Mouse (Mus musculus): ENCODE data around the gene Slc6a6.

The Slc6a6 gene

GRCm38 (mm10) chr6:91683602-91684473 lies at the start of gene Slc6a6:
Gene Slc6a6 (plus strand): TSS chr6:91684053.
- DNase-seq: peak; percentile 92

DNA sequence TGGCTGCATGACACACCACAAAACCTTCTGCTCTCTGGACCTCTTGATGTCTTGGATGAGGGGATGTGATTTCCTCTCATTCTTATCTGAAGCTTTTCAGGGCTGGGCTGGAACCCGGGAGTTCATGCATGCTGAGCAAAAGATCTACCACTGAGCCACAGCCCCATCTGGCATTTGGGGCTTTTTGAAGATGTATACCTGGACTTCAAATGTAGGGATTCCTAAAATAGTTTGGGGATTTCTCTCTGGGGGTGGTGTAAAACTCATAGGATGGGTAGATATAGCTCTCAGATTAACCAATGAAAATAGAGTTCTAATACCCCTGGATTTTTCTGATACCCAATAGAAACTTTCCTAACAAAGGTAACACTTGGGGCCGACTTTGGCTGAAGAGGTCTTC lies 49.4 kb upstream of the Slc6a6 start:
- DNase-seq: no peak

GRCm38 (mm10) chr6:91634876-91635275 lies 49.0 kb upstream of the Slc6a6 start:
- peak; percentile 34 for DNase-seq

DNA sequence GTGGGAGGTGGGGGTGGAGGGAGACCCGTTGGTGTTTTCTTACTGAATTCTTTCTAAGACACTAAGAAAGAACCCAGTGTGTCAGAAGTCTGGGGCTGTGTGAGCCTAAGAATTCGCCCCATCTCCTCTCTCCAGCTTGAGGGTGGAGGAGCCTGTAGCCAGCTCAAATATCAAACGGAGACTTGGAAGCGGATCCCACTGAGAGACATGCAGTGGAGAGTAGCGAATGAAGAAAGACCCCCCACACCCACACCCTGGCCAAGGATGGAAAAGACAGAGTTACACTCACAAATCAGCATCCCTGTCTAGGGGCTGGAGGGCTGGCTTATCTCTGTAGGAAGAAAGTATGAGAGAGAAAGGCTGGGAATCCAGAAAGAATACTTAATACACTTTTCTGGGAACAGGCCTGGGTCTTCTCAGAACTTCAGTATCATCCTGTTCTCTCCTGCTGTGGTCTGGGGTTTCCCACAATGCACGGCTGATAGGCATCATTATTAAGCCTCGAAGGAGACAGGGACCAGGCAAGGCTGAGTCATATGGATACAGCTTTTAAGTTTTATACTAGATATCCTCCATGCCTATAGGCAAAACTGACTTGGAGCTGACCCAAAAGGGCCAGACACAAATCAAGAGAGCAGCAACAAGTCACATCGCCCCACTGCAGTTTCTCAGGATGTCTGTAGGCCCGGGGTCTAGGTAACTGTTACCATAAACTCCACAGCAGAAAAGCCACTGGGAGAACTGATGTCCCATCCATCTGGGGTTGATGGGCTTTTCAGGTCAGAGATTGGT lies 45.5 kb upstream of the Slc6a6 start:
- no peak for DNase-seq

GRCm38 (mm10) chr6:91643011-91643410 lies 40.8 kb upstream of the Slc6a6 start:
- DNase-seq: no peak

GRCm38 (mm10) chr6:91643416-91643921 lies 40.4 kb upstream of the Slc6a6 start:
- DNase-seq: no peak

DNA sequence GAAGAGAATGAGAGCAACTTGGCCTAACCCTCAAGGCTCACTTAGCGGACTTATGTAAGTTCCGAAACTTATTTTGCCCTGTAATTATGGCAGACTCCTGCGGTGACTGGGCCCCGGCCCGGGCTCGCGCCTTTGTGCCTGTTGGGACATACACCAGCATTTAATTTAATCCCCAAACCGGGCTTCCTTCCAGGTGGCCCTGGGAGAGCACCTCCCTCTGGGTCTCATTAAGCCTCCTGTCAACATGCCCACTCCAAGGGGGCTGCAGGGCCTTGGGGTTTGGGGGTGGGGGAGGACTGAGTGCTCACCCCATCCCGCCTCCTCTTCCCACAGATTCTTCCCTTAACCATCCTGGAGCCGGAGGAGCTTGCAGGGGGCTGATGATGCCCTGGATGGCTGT lies 37.8 kb upstream of the Slc6a6 start:
- DNase-seq: no peak

- DNase-seq: no peak
These were observed 37.0 kb upstream of the Slc6a6 start for GRCm38 (mm10) chr6:91646822-91647221.

GRCm38 (mm10) chr6:91647385-91647791 lies 36.5 kb upstream of the Slc6a6 start:
- no peak for DNase-seq

DNA sequence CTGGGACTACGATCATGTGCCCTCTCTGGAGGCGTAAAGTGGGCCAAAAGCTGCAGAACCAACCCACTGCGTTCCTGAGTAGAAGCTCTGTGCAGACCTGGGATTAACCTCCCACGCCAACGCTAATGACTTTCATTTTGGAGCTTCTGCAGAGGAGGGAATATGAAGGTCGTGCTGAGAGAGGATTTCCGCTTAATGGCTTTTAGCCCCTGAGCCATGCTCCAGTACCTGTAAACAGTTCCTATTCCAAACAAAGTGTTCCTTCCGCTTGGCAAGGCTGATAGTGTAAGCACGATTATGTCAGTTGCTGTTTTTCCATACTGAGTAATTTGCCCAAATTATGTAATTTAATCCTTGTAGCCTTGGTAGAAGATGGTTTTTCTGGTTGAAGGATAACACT lies 33.6 kb upstream of the Slc6a6 start:
- DNase-seq: peak; percentile 44

DNA sequence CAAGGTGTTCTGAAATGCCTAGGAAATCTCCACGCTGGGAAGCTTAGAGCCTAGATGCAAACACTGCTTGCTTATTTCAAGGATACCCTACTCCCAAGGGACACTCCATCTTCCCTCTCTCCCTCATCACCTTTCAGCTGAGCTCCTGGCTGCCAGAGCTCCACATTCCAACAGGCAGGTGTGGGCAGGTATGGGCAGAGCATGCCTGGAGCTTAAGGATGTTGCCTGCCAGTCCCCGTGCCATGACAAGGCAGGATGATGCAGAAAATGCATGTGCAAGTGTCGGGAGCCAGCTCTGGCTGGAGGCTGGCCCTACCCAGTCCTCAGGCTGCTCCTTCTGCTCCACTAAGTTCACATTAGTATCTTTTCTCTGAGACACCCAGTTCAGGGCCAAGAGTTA lies 31.6 kb upstream of the Slc6a6 start:
- no peak for DNase-seq

GRCm38 (mm10) chr6:91655244-91655643 lies 28.6 kb upstream of the Slc6a6 start:
- DNase-seq: no peak

- DNase-seq: no peak
These were observed 27.9 kb upstream of the Slc6a6 start for GRCm38 (mm10) chr6:91655874-91656433.

GRCm38 (mm10) chr6:91658288-91658687 lies 25.6 kb upstream of the Slc6a6 start:
- no peak for DNase-seq

DNA sequence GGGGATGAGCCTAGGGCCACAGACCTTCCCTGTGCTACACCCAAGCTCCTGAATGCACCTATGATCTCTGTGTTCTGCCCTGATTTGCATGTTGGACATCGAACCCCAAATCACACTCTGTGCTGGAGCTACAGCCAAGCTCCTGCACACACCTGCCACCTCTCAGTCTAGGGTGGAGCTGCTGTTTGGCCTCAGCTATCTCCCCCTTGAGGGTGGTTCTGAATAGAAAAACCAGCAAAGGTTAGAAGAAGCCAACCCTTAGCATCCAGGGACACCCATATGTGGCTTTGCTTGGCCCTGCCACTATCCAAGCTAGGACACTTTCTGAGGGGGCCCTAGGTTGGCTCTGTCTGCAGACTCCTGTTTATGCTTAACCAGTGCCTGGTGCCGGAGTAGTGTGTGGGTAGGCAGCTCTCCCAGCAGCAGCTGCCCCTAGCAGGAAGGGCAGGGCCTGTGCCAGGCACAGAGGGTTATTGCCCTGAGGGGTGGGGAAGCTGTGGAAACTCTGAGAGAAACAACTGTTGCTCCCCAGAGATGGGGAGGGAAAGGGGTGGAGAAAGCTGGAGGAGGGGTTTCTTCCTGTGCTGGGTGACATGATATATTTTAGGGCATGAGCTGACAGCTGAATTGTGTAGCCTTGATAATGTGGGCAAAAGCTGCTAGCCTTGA lies 23.9 kb upstream of the Slc6a6 start:
- peak; percentile 39 for DNase-seq

- no peak for DNase-seq
These were observed 21.6 kb upstream of the Slc6a6 start for GRCm38 (mm10) chr6:91662301-91662700.

- DNase-seq: no peak
These were observed 20.2 kb upstream of the Slc6a6 start for GRCm38 (mm10) chr6:91663616-91664015.

DNA sequence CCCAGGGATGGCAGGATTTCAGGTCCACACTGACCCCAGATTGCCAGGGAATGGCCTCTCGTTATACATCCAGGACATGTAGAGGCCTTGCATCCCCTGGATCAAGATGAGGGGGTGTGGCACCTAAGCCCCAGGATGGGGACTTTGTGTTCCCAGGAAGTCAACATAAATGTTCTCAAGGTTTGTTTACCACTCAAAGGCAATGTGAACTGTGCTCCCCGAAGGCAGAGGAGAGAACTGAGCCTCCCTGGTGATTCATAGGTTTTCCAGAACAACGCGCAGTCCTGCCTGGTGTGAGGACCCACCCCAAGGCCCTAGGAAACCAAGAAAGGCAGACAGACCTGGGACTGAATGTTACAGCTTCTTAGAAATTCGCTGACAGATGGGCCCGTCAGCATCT lies 18.6 kb upstream of the Slc6a6 start:
- DNase-seq: no peak

DNA sequence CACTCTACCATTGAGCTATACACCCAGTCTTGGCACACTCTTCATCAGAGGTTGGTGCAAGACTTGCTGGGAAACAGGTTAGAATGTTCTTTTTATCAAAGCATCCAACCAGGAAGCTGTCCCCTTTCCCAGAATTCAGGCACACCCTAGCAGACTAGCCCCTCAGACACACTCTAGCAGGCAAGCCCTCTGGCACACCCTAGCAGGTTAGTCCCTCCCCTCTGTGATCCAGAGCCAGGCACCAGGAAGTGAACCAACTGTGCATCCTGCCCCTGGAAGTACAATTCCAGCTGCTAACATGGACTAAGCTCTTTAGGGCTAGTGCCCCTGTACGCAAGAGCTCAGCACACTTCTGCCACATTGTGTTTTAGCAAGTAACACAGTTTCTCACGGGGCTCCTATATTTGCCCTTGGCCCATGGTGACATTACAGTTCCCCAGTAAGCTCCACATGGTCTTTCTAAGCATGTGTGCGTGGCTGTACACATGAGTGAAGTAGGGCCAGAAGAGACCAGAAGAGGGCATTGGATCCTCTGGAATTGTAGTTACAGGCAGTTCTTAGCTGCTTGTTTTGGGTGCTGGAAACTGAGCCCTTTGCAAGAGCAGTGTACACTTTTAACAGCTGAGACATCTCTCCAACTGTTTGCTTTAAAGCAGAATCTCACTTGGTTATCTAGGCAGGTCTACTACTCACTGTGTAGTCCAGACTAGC lies 17.7 kb upstream of the Slc6a6 start:
- DNase-seq: no peak

DNA sequence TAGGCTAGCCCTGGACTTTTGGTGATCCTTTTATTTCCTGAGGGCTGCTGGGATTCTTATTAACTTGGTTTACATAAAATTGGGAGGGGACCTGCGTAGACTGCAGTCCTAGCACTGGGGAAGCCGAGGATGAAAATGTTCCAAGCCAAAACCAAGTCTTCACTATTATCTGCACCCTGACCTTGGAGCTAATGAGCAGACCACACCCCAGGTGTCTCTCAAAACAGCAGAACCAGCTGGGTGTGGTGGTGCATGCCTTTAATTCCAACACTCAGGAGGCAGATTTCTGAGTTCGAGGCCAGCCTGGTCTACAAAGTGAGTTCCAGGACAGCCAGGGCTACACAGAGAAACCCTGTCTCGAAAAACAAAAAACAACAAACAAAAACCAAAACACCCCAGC lies 16.7 kb upstream of the Slc6a6 start:
- DNase-seq: no peak

- no peak for DNase-seq
These were observed 15.6 kb upstream of the Slc6a6 start for GRCm38 (mm10) chr6:91668276-91668675.

DNA sequence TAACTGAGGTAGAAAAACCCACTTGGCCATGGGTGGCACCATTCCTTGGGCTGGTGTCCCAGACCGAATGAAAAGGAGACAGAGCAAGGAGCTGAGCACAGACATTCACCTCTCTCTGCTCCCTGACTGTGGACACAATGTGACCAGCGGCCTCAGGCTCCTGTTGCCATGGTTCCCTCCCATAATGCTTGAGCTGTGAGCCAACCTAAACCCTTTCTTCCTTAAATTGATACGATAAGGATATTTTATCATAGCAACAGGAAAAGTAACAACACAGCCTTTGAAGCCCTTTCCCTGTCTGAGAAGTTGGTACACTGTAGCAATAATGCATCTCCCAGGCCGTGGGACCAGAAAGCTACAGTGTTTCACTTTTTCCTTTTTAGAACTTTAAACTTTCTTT lies 14.6 kb upstream of the Slc6a6 start:
- no peak for DNase-seq
